Mouse (Mus musculus): Measurements from ENCODE around the gene Plxdc1.
"Not testable (repeated sequence)": the region's sequence is repeated elsewhere in the genome, so short reads cannot be mapped to it uniquely, and the experiment has no call there.

Gene Plxdc1

DNA sequence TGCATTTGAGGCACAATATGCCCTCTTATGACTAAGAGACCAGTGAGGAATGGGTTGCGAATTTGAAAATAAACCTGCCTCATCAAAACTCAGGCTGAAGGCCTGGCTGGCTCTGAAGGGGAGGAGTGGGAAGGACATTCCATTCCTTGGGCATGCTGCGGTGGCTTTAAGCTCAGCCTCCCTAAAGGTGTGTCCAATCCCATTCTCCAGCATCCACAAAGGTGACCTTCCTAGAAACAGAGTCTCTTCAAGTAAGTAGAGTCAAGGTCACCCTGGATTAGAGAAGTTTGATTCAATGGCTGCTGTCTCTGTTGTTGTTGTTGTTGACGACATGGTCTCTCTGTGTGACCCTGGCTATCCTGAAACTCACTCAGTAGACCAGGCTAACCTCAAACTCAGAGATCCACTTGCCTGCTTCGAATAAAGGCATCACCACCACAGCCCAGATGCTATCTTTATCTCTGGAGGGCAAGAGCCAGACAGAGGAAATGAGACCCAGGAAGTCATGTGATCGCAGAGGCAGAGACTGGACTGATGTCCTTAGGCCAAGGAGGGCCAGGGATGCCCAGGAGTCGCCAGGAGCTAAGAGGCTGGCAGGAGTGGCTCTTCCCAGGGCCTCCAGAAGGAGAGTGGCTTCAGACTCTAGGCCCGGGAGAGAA lies 27.5 kb downstream of the Plxdc1 start:
- in situ Hi-C loops (cut with MboI; ENCODE audit: low sequenced_read_pairs), result no loop called here

DNA sequence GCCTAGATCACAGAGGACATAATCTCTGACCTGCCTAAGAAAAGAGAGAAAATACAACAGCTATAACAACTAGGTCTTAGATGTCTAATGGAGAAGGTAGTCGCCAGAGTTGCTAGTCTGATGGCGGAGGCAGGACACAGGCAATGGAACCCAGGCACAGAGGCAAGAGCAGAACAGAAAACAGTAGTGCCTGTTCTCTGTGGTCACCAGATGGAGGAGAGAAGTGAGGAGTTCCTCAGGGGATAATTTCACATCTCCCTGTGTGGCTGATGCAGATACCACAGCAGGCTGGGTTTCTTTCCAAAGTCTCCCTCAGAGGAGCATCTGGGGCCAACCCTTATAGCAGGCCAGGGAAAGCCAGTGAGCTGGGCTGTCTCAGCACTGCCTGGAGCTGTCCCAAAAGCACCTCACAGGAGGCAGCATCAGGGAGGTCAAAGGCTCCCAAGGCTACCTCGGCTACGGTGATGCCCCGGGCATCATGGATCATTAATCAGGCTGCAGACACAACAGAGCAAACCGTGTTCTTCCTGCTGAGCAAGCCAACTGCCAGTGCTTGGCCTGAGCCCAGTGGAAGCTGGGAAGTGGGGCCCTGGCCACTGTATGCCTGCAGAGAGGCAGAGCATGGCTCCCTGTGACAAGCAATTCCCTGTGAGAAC lies 29.2 kb downstream of the Plxdc1 start:
- in situ Hi-C loops (cut with MboI; ENCODE audit: low sequenced_read_pairs), result no loop called here

DNA sequence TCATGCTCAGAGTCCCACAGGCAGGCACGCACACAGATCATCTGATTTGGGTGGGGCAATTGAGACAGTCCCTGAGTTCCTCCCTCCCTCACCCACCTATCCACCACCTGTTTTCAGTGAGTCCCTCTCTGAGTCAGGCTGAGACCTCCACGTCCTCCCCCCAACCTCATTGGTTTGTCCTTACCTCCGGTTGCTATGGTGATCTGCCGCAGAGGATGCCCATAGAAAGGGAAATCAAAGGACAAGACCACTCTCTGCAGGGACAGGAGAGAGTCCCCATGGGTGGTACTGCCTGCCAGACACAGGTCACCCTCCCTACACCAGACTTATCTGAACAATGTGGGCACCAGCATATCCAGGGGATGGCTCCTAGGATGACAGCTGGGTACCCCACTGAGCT lies 30.3 kb downstream of the Plxdc1 start:
- in situ Hi-C loops (cut with MboI; ENCODE audit: low sequenced_read_pairs), result no loop called here

DNA sequence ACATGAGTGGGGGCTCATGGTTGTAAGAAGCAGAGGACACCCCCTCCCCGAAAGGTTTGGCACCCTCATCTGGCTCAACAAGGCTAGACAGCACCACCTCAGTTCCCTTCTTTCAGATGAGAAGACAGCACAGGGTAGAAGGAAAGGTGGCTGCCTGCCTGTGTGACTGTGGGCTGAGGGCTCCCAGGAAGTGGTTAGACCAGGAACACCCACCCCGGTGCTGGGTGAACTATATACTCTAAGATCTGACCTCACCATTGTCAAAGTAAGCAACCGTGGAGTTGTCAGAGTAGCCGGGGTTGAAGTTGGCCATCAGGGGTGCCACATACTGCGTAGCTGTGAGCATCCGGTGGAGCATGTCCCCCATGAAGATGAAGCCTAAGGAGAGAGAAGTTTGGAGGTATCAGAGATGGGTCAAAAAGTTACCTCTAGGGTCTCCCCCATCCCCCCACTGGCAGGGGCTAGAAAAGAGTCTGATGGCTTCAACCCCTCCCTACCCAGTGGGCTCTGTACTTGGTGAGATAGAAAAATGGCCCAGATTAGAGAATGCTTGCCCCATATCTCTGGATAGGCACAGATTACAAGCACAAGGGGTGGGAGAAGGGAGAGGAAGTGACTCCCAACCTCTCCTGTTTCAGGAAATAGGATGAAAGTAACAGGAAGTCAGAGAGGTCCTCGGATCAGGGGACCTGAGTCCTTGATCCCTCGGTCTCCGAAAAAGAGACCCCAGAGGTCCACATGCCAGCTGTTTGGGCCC lies 30.9 kb downstream of the Plxdc1 start:
- in situ Hi-C loops (cut with MboI; ENCODE audit: low sequenced_read_pairs), result no loop called here

DNA sequence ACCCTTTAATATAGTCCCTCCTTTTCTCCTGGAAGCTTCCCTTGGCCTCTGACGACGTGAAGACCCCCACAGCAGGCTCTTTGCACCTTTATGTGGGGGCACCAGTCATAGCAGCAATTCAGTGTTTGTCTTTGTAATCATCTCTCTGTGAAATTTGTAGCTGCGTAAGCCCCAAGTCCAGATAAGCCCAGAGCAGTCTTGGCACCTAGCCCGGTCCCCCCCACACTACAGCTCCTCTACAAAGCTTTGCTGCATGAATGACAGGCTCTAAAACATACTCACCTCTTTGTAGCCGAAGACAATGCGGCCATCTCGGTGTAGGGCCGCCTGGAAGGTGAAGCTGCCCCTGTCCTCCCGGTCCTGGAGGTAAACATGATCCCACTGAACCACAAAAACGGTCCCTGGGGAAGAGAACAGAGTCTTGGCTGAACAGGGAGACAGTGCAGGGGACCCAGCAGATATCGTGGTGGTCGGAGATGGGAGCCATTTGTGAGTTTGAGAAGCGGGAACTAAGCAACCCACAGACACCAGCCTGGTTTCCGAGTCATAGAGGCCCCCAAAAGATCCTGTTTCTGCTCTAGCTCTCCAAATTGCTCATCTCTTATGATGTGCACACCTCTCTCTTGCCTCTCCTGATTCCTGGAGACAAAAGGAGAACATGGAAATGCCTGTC lies 31.6 kb downstream of the Plxdc1 start:
- in situ Hi-C loops (cut with MboI; ENCODE audit: low sequenced_read_pairs), result no loop called here

DNA sequence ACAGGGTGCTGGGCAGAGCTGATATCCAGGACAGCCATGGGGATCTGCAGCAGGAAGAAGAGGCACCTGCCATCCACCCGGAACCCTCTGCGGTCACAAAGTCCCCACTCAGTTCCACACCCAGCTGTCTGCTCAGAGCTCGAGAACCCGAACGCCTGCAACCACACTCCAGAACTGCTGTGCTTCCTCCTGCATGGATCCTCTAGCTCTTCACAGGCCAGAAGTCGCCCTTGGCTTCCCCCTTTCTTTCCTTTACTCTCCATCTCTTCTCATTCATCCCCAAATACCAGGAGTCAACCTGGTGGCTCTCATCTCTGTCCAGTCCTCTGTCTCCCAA lies 32.3 kb downstream of the Plxdc1 start:
- in situ Hi-C loops (cut with MboI; ENCODE audit: low sequenced_read_pairs), result no loop called here

DNA sequence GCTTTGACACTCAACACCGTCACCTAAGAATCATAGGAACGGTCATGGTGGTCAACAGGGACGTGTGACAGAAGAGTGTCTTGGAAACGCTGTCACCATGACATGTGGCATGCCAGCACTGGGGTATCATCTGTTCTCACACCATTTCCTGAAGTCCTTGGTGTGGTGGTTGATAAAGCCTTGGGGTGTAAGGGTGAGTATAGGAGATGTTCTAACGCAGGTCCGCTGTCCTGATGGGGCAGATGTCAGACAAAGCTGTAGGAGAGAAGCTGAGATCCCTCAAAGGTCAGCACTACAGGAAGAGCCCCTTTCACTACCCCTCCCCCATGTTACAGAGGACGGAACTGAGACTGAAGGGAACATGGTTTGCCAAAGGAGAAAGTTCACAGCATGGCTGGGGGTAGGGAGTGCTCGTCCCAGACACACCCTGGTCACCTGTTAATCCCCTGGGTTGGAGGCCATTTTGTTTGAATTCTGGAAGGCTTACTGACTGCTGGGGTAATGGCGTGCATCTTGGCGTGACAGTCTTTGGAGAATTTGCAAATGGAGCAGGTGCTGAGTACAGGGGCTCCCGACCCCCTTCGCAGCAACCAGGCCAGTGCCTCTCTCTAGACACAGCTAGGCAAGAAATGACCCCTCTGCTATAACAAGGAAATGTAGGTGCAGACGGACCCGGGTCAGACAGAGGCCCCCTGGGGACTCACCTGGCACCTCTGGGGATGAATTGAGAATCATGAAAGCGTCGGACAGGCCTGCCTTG lies 32.9 kb downstream of the Plxdc1 start:
- in situ Hi-C loops (cut with MboI; ENCODE audit: low sequenced_read_pairs), result no loop called here

DNA sequence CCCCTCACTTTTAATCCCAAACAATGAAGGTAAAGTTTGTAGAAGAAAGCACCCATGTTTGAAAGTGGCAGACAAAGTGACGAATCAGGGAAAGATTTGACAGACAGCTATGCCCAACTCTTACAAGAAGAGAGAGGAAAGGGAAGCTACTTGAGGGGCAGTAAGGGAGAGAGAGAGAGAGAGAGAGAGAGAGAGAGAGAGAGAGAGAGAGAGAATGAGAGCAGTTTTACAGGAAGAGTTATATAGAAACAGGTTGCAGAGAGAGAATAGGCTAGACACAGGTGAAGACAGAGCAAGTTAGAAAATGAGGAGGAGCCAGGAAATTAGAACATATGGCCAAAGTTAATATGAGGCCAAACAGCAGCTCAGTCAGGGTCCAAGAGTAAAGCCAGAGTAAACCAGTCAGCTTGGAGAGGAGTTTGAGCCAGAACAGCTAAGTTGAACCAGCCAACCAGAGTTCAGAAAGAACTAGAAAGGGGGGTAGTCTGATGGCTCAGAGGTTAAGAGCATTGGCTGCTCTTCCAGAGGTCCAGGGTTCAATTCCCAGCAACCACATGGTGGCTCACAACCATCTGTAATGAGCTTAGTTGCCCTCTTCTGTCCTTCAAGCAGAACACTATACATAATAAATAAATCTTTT lies 33.8 kb downstream of the Plxdc1 start:
- in situ Hi-C loops (cut with MboI; ENCODE audit: low sequenced_read_pairs), result no loop called here

DNA sequence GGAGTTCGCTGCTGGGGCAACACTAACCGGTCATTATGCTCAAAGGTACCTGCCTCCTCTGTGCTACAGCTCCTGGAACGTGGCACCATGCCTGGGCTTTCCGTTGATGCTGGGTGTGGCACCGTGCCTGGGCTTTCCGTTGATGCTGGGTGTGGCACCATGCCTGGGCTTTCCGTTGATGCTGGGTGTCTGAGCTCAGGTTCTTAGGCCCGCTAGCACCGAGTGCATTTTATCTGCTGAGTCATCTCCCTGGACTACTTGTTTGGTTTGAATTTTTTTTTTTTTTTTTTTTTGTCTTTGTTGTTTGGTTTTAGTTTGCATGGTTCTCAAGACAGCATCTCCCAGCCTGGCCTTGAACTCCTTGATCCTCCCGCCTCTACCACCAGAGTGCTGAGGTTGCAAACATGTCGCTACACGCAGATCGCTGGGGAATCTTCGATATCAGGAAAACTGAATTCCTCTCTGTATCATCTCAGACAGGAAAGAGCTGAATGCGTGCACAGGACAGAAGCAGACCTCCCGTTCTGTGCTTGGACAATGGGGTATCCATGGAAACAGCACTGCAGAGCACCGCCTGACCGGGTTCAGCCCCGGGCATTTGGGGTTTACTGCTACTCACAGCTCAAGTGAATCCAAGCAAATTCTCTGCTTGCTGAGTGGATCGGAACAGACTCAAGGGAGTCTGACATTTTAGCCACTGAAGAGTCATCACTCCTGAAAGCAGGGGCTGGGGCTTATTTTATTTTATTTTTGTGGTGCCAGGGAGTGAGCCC lies 36.4 kb downstream of the Plxdc1 start:
- in situ Hi-C loops (cut with MboI; ENCODE audit: low sequenced_read_pairs), result no loop called here

DNA sequence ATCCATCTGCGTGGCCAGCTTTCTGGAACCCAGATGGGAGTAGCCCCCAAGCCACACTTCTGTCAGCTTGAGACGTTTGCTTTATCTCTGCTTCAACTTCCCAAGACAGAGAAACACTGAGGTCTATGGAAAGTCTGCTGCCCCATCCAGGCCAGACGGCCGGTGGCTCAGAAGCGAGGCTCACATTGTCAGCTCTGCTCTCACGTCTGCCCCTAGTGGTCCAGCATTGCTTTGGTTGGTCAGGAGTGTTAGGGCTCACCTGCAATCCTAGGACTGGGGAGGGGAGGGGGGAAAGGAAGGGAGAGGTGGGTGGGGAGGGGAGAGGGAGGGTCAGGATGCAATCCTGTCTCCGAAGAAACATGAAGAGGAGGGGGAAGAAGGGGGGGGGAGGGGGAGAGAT lies 38.8 kb downstream of the Plxdc1 start:
- in situ Hi-C loops (cut with MboI; ENCODE audit: low sequenced_read_pairs), result no loop called here

DNA sequence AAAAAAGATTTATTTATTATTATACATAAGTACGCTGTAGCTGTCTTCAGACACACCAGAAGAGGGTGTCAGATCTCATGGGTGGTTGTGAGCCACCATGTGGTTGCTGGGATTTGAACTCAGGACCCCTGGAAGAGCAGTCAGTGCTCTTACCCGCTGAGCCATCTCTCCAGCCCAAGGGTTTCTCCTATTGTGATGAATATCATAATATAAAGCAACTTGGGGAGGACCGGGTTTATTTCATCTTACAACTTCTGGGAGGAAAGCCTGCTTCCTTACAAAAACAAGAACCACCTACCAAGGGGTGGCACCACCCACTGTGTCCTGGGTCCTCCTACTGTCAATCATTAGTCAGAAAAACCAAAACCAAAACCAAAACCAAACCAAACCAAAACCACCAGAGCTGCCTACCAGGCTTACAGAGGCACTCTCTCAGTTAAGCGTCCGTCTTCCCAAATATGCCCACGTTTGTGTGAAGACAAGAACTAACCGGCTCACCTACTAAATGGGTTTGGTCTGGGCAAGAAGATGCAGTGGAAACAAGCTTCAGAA lies 40.4 kb downstream of the Plxdc1 start:
- in situ Hi-C loops (cut with MboI; ENCODE audit: low sequenced_read_pairs), result not testable (repeated sequence)

DNA sequence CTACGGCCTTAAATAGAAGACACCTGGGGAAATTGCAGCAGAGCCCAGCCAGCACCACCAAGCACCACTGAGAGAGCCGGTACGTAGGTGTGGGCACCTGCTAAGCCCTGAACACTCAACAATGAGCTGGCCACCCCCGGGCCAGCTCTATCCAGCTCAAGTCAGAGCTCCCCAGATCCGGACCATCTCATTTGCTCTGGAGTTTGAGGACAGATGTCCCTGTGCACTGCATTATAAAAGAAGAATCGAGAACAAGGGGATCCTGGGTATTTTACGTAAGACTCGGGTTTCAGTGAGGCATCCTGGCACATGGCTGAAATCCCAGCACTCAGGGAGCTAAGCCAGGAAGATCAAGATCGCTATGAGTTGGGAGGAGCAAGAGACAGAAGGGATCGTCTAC lies 41.2 kb downstream of the Plxdc1 start:
- in situ Hi-C loops (cut with MboI; ENCODE audit: low sequenced_read_pairs), result no loop called here

DNA sequence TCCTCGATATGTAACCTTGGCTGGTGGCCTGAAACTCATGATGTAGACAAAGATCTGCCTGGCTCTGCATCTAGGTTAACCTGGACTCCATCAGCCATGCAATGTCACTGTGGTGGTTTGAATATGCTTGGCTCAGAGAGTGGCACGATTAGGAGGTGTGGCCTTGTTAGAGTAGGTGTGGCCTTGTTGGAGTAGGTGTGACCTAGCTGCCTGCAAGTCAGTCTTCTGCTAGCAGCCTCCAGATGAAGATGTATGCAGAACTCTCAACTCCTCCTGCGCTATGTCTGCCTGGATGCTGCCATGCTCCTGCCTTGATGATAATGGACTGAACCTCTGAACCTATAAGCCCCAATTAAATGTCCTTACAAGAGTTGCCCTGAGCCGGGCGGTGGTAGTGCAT lies 43.0 kb downstream of the Plxdc1 start:
- in situ Hi-C loops (cut with MboI; ENCODE audit: low sequenced_read_pairs), result no loop called here

DNA sequence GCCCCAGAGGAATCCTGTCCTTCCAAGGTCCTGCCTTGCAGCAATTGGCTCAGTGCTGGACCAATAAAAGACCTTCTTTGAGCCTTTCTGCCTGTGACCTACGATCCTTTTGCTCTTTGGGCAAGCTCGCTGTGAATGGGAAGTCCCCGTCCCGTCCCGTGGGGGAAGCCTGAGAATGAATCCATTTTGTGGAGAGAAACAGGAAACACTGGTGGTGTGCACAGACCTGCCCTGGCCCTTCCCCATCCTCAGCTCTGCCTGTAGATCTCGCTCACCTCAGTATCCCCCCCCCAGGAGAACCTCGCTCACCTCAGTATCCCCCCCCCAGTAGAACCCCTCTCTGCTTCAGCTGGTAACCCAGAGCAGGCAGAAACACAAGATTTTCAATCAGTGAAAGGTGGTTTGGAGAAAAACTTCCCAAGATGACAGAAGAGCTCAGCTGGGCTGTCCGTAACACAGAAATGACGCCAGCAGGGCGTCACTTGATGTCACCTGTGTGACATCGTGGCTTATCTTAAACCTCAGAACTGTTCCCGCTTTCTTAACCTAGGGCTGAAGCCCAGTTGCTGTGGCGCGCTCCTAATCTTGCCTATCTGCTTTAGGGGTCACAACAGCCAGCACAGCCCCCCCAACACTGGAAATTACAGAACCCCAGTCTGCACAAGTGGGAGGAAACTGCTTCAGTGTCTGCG lies 43.7 kb downstream of the Plxdc1 start:
- in situ Hi-C loops (cut with MboI; ENCODE audit: low sequenced_read_pairs), result no loop called here

DNA sequence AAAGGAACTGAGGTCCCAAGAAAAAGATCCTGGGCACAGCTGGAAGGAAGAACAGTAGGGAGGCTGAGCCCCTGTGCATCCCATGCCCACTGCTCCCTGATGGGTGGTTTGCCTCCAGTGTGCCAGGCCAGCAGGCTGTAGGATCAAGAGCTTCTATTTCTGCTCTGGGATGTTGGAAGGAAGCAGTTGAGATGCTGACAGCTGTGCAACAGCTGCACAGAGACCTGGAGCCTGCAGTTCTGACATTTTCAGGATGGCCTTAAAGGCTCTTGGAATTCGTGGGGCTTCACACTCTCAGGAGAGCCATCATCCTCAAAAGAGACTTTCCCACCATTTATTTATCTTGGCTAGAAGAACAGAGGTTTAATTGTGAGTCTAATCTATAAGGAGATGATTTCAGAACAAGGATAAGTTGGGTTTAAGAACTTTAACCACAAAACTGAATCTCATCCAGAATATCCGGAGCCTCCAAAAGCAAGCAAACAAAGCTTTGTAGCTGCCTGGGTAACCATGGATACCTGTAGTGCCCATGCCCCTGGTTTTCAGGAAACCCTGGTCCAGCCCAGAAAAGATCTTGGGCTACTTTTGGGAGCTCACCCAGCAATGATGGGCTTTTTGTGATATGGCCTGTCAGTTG lies 48.7 kb downstream of the Plxdc1 start:
- in situ Hi-C loops (cut with MboI; ENCODE audit: low sequenced_read_pairs), result no loop called here

DNA sequence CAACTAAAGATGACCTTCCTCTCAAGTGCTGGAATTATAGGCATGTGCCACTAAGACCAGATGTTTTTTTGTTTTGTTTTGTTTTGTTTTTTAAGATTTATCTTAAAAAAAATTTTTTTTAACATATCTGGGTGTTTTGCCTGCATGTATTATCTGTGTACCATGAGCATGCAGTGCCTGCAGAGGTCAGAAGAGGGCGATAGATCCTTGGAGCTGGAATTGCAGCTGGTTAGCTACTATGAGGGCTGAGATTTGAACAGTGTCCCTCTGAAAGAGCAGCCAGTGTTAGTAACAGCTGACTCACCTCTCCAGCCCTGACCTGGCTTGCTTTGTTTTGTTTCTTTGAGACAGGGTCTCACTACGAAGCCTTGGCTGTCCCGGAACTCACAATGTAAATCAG lies 49.5 kb downstream of the Plxdc1 start:
- in situ Hi-C loops (cut with MboI; ENCODE audit: low sequenced_read_pairs), result no loop called here

DNA sequence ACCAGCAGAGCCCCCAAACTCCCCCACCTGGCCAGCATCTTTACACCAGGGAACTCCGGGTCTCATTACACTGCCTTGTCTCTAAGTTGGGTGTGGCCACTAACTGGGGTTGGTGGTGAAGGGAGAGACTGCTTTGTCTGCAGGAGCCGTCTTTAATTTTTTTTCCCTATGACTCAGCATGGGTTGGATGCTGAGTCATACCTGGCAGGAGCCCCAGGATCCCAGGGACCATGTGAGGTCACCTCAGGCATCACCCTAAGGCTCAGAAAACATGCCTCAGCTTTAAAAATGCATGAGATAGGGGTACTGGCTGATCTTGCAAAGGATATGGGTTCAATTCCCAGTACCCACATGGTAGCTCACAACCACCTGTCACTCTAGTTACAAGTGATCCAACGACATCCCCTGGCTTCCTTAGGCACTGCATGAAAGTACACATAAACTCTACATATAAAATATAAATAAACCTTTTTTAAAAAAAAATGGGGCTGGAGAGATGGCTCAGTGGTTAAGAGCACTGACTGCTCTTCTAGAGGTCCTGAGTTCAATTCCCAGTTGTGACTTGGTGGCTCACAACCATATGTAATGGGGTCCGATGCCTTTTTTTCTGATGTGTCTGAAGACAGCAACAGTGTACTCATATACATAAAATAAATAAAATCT lies 50.2 kb downstream of the Plxdc1 start:
- in situ Hi-C loops (cut with MboI; ENCODE audit: low sequenced_read_pairs), result no loop called here

DNA sequence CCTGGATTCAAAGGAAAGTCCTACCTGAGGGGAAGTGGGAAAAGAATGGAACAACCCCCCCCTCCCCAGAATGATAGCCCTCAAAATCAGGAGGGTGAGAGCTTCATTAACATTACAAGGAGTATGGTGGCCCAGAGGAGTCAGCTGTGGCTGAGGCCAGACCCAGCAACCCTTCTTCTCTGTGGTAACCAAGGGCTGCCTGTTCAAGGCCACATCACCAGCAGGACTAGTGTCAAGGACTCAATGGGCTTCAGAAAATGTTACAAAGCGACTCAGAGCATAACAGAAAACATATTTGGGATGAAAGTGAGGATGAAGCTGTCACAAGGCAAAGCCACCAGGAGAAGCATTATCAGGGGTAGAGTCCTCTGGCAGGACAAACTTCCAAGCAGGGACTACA lies 52.7 kb downstream of the Plxdc1 start:
- in situ Hi-C loops (cut with MboI; ENCODE audit: low sequenced_read_pairs), result no loop called here

All from CH12F3 (cell line).